Mouse (Mus musculus) cerebellum, adult 11-12 months (tissue): Measurements from ENCODE around the gene Lin7b.
"Not testable (repeated sequence)": the region's sequence is repeated elsewhere in the genome, so short reads cannot be mapped to it uniquely, and the experiment has no call there.

Experiments
- DNase-seq: peaks from one replicate; pipeline ENCODE4 v3.0.0; 2022

The Lin7b gene

GRCm38 (mm10) chr7:45370475-45371311, at the start of gene Lin7b:
Gene Lin7b, minus strand, starts transcription at chr7:45370583.
- peak; percentile 92 for DNase-seq

- no peak for DNase-seq
Measured at GRCm38 (mm10) chr7:45417962-45418492, 47.6 kb upstream of the Lin7b start.

- DNase-seq: no peak
Measured at GRCm38 (mm10) chr7:45415636-45416035, 45.3 kb upstream of the Lin7b start.

GRCm38 (mm10) chr7:45414740-45415224, 44.4 kb upstream of the Lin7b start:
- no peak for DNase-seq

GRCm38 (mm10) chr7:45413864-45414739, 43.7 kb upstream of the Lin7b start:
- DNase-seq: no peak

- DNase-seq: no peak
Measured at GRCm38 (mm10) chr7:45413113-45413863, 42.9 kb upstream of the Lin7b start, which contains the start of gene Ntf5. Gene Ntf5, plus strand, starts transcription at chr7:45413695.

GRCm38 (mm10) chr7:45412421-45412820, 42.0 kb upstream of the Lin7b start:
- no peak for DNase-seq

- no peak for DNase-seq
Measured at GRCm38 (mm10) chr7:45409497-45410163, 39.2 kb upstream of the Lin7b start.

GRCm38 (mm10) chr7:45408949-45409348, 38.6 kb upstream of the Lin7b start:
- no peak for DNase-seq

GRCm38 (mm10) chr7:45408351-45408750, 38.0 kb upstream of the Lin7b start:
- DNase-seq: no peak

- DNase-seq: no peak
Measured at GRCm38 (mm10) chr7:45407836-45408235, 37.5 kb upstream of the Lin7b start.

GRCm38 (mm10) chr7:45406157-45407156, 36.1 kb upstream of the Lin7b start:
- DNase-seq: no peak

GRCm38 (mm10) chr7:45405091-45406075, 35.0 kb upstream of the Lin7b start, which contains the start of gene Kcna7:
Gene Kcna7, plus strand, starts transcription at chr7:45405653.
- peak; percentile 58 for DNase-seq

GRCm38 (mm10) chr7:45403532-45404261, 33.3 kb upstream of the Lin7b start:
- no peak for DNase-seq

- no peak for DNase-seq
Measured at GRCm38 (mm10) chr7:45401521-45402085, 31.2 kb upstream of the Lin7b start.

- no peak for DNase-seq
Measured at GRCm38 (mm10) chr7:45396787-45397186, 26.4 kb upstream of the Lin7b start.

- DNase-seq: not testable (repeated sequence)
Measured at GRCm38 (mm10) chr7:45396337-45396775, 26.0 kb upstream of the Lin7b start.
